Mouse (Mus musculus) c-Kit-positive CD71-negative TER-119-negative erythroid progenitor cells, embryonic 14.5 days (primary cell): ENCODE measurements around the gene Tlr6.

ENCODE experiments used
- DNase-seq: peaks from one replicate; pipeline ENCODE4 v3.0.0-alpha.2; 2013; ENCODE audit warnings: low read depth

The Tlr6 gene

GRCm38 (mm10) chr5:64932215-64932614 lies 27.7 kb downstream of the Tlr6 start:
- DNase-seq, result no peak

GRCm38 (mm10) chr5:64922891-64923381 lies 37.0 kb downstream of the Tlr6 start:
- no peak for DNase-seq

GRCm38 (mm10) chr5:64918616-64919597 lies 41.0 kb downstream of the Tlr6 start:
- no peak for DNase-seq

GRCm38 (mm10) chr5:64917721-64918120 lies 42.2 kb downstream of the Tlr6 start:
- DNase-seq, result no peak

- DNase-seq, result no peak
These were observed 42.7 kb downstream of the Tlr6 start for GRCm38 (mm10) chr5:64917161-64917560.

GRCm38 (mm10) chr5:64908585-64909284 lies 51.2 kb downstream of the Tlr6 start:
- no peak for DNase-seq

- DNase-seq, result no peak
These were observed 52.0 kb downstream of the Tlr6 start for GRCm38 (mm10) chr5:64907906-64908305.

- no peak for DNase-seq
These were observed 54.2 kb downstream of the Tlr6 start for GRCm38 (mm10) chr5:64905516-64906271.
